In genomic region chr3:75895075-75895474, GRCm38 (mm10) we compare ENCODE assay signal across 24 mouse cellular contexts.
DNase-seq lines count a peak whose midpoint lies in the region; ATAC-seq and TF ChIP-seq lines count a peak whose summit lies in the region.
"Had no signal": no experiment of that assay in that cellular context is flagged by ENCODE, and none has a peak within 500 bp of the region (broad histone marks: within the 10 kb centered on the region; RNA-seq: fewer than 3 reads in every experiment).

No protein-coding gene starts in this region.

- no peak for TF ChIP-seq CTCF in left cerebral cortex, adult 2 months (IDR thresholded peaks at IDR 0.05)
- TF ChIP-seq CTCF in cortical plate, adult 2 months (IDR thresholded peaks at IDR 0.05; ENCODE audit: extremely low read depth, insufficient read depth, low read length): no peak

- no peak for ATAC-seq in hindbrain, embryonic 11.5 days (ENCODE audit: low FRiP score)
- ATAC-seq: activated CD4-positive, CD25-positive, alpha-beta regulatory T cell, adult 4 months; CD4-positive, CD25-positive, alpha-beta regulatory T cell, adult 4 months; forebrain, embryonic 13.5 days; forebrain, embryonic 15.5 days; forebrain, postnatal 0 days; Patski had no signal

- 0 out of 2 replicates have a peak, but pooled peaks cover 2% of the 10 kb centered on the region for H3K36me3 ChIP-seq in hindbrain, embryonic 11.5 days (ENCODE audit: control insufficient read depth, insufficient read depth, low read length)

- intact Hi-C loops in left cerebral cortex, adult 2 months (cut with DNase I): no loop called here

- DNase-seq in left cerebral cortex, adult 2 months (ENCODE audit: extremely low spot score in 1 of 2, low spot score in 2 of 2): no peak
- DNase-seq in left cerebral cortex, adult 18-20 months (ENCODE audit: low spot score in 2 of 2): no peak
- peak; percentile 59 for DNase-seq in brain, adult 2 months (ENCODE audit: low read depth, low spot score)
- no peak for DNase-seq in hindbrain, embryonic 11.5 days (ENCODE audit: low spot score)
- DNase-seq in B cell, adult 2 months: no peak
- DNase-seq: adrenal gland, adult 8-10 months; adrenal gland, postnatal 14 days; adrenal gland, postnatal 36 days; cerebellum, adult 11 months; cerebellum, adult 18-20 months; cerebellum, adult 8-10 months; cerebellum, adult 9-11 months; cerebellum, postnatal 14 days; cerebellum, postnatal 36 days; forebrain, postnatal 0 days had no signal

- H3K4me1 ChIP-seq in cortical plate, adult 2 months (ENCODE audit: control insufficient read depth, insufficient read depth, low read length): peaks cover 2% of the 10 kb centered on the region
- no peaks in the 10 kb centered on the region for H3K4me1 ChIP-seq in hindbrain, embryonic 11.5 days (replicated peaks; ENCODE audit: control insufficient read depth, insufficient read depth, low read length)
- H3K4me1 ChIP-seq: embryonic facial prominence, embryonic 10.5 days; embryonic facial prominence, embryonic 12.5 days; forebrain, embryonic 13.5 days; forebrain, embryonic 15.5 days had no signal

- H3K4me2 ChIP-seq in hindbrain, embryonic 11.5 days (replicated peaks; ENCODE audit: low read depth, low read length): no peak overlapping the region
- H3K4me2 ChIP-seq: embryonic facial prominence, embryonic 12.5 days; forebrain, embryonic 13.5 days; forebrain, embryonic 15.5 days had no signal

- H3K4me3 ChIP-seq in left cerebral cortex, adult 2 months: no peak overlapping the region
- H3K4me3 ChIP-seq in cortical plate, adult 2 months (ENCODE audit: insufficient read depth, low read length): no peak overlapping the region
- H3K4me3 ChIP-seq in hindbrain, embryonic 11.5 days (ENCODE audit: low read depth, low read length): no peak overlapping the region
- H3K4me3 ChIP-seq: embryonic facial prominence, embryonic 10.5 days; embryonic facial prominence, embryonic 12.5 days; forebrain, embryonic 13.5 days; forebrain, embryonic 15.5 days had no signal

- H3K9ac ChIP-seq in hindbrain, embryonic 11.5 days (ENCODE audit: low read depth, low read length): no peak overlapping the region
- H3K9ac ChIP-seq: embryonic facial prominence, embryonic 12.5 days; forebrain, embryonic 13.5 days; forebrain, embryonic 15.5 days; forebrain, postnatal 0 days had no signal

- 95% methylated on average over 5 of the region's 5 CpGs for WGBS in hindbrain, embryonic 11.5 days

- no peaks in the 10 kb centered on the region for H3K9me3 ChIP-seq in hindbrain, embryonic 11.5 days (ENCODE audit: control insufficient read depth, low read length)
- H3K9me3 ChIP-seq: embryonic facial prominence, embryonic 10.5 days; embryonic facial prominence, embryonic 12.5 days; forebrain, embryonic 13.5 days; forebrain, embryonic 15.5 days had no signal

- no peak for TF ChIP-seq POLR2A in cortical plate, adult 2 months (IDR thresholded peaks at IDR 0.05; ENCODE audit: extremely low read depth, insufficient read depth, low read length)

- peak overlapping the region; percentile 71 for H3K27ac ChIP-seq in left cerebral cortex, adult 2 months
- peak overlapping the region; percentile 70 for H3K27ac ChIP-seq in cortical plate, adult 2 months (ENCODE audit: insufficient read depth, low read length)
- no peak overlapping the region for H3K27ac ChIP-seq in hindbrain, embryonic 11.5 days (ENCODE audit: low read depth, low read length)
- H3K27ac ChIP-seq: embryonic facial prominence, embryonic 10.5 days; embryonic facial prominence, embryonic 12.5 days; forebrain, embryonic 13.5 days; forebrain, embryonic 15.5 days had no signal

- H3K27me3 ChIP-seq in hindbrain, embryonic 11.5 days (ENCODE audit: control insufficient read depth, insufficient read depth, low read length): no peaks in the 10 kb centered on the region
- H3K27me3 ChIP-seq: CH12.LX; embryonic facial prominence, embryonic 12.5 days; forebrain, embryonic 13.5 days; forebrain, embryonic 15.5 days; Patski had no signal
